Mouse (Mus musculus) heart, adult 2 months (tissue): ENCODE results near the gene Zfp827. TPM values are rescaled to one million over a fixed set of nuclear protein-coding genes. Genes with fewer than 3 reads are reported as not detected.

Experiments
- DNase-seq, 2 experiments: peaks; one replicate each; pipeline ENCODE4 v3.0.0; 2021
- H3K27ac ChIP-seq: fragments of 200-600 bp; 2 replicates; pipeline ENCODE4 v1.8.1; 2022
- H3K27me3 ChIP-seq: fragments of 200-500 bp; 2 replicates; pipeline ENCODE4 v1.6.1; 2012; ENCODE audit warnings: mild to moderate bottlenecking, low read length, inconsistent platforms, mixed read lengths; ENCODE audit not compliant: control insufficient read depth, insufficient read depth
- H3K36me3 ChIP-seq: fragments of 200-500 bp; 2 replicates; pipeline ENCODE4 v1.6.1; 2012; ENCODE audit warnings: low read length, inconsistent platforms; ENCODE audit not compliant: control insufficient read depth, insufficient read depth
- H3K4me1 ChIP-seq: fragments of 200-500 bp; 2 replicates; pipeline ENCODE4 v1.6.1; 2011; ENCODE audit warnings: low read length; ENCODE audit not compliant: control insufficient read depth, insufficient read depth
- H3K4me3 ChIP-seq: fragments of 200-600 bp; 2 replicates; pipeline ENCODE4 v1.8.1; 2022
- H3K79me2 ChIP-seq: fragments of 200-500 bp; replicated peaks from 2 replicates; pipeline ENCODE4 v1.6.1; 2012; ENCODE audit warnings: mild to moderate bottlenecking, inconsistent platforms, low read length, moderate library complexity, mixed read lengths; ENCODE audit not compliant: control insufficient read depth, insufficient read depth
- H3K9ac ChIP-seq: fragments of 200-500 bp; 2 replicates; pipeline ENCODE4 v1.6.1; 2012; ENCODE audit warnings: low read depth, mild to moderate bottlenecking, control low read depth, inconsistent platforms, low read length, mixed read lengths
- CTCF ChIP-seq: fragments of 200-600 bp; IDR thresholded peaks from 2 replicates; pipeline ENCODE4 v1.8.1; 2022; ENCODE audit warnings: antibody characterized with exemption, mild to moderate bottlenecking, moderate library complexity
- EP300 ChIP-seq: fragments of 200-500 bp; IDR thresholded peaks from 2 replicates; pipeline ENCODE4 v1.6.1; 2011; ENCODE audit warnings: low read depth, low read length, control low read depth; ENCODE audit not compliant: insufficient read depth
- POLR2A ChIP-seq: fragments of 200-500 bp; IDR thresholded peaks from 2 replicates; pipeline ENCODE4 v1.6.1; 2011; ENCODE audit warnings: mild to moderate bottlenecking, low read depth, low read length, control low read depth; ENCODE audit not compliant: insufficient read depth
- WGBS: fragments of 180-500 bp; shearing (Covaris S2); methylation state at CpG from one replicate; pipeline ENCODE4 v1.1.7; 2018; 5-methylcytosine and 5-hydroxymethylcytosine counted together
- intact Hi-C: fragments of 180-260 bp; cut with DNase I; formaldehyde crosslinking; loops from one replicate; pipeline ENCODE4 v1.15.1; 2025
- polyA plus RNA-seq: library from polyadenylated mRNA; depleted of rRNA; stranded (reverse); fragments of >200 nt; gene quantifications from 2 replicates; pipeline ENCODE4 v1.2.3, GENCODE M21; 2012
- total RNA-seq, 2 experiments: library from RNA; stranded (reverse); gene quantifications; 2 replicates each; pipeline ENCODE4 v1.2.3; 2021

Zfp827 gene
- total and polyA plus RNA-seq, 3 experiments = 10.5 to 15.8 (median 12.8) TPM

GRCm38 (mm10) chr8:79198675-79199074 is 170.4 kb downstream of the Zfp827 start:
- Histone ChIP-seq H3K27ac (no peak overlapping the region), H3K9ac (no peak overlapping the region), H3K79me2 (no peaks in the 10 kb centered on the region), H3K36me3 (no peaks in the 10 kb centered on the region), H3K4me3 (no peak overlapping the region), H3K27me3 (0 out of 2 replicates have a peak, but pooled peaks cover 1% of the 10 kb centered on the region), H3K4me1 (no peaks in the 10 kb centered on the region)
- TF ChIP-seq POLR2A = no peak
- no peak for TF ChIP-seq CTCF
- no peak for TF ChIP-seq EP300
- 81% methylated on average over 3 of the region's 3 CpGs for WGBS
- no peak for DNase-seq
- intact Hi-C loops = no loop called here

GRCm38 (mm10) chr8:79201446-79202147 is 173.4 kb downstream of the Zfp827 start:
- DNase-seq = no peak
- no peak overlapping the region for H3K4me3 ChIP-seq
- no peaks in the 10 kb centered on the region for H3K36me3 ChIP-seq
- TF ChIP-seq POLR2A (no peak), CTCF (no peak), EP300 (no peak)
- H3K27ac ChIP-seq = no peak overlapping the region
- H3K79me2 ChIP-seq = no peaks in the 10 kb centered on the region
- WGBS = 78% methylated on average over 11 of the region's 11 CpGs
- H3K9ac ChIP-seq = no peak overlapping the region
- H3K27me3 ChIP-seq = 0 out of 2 replicates have a peak, but pooled peaks cover 1% of the 10 kb centered on the region
- H3K4me1 ChIP-seq = no peaks in the 10 kb centered on the region
- intact Hi-C loops = no loop called here

- Histone ChIP-seq H3K4me1 (peaks cover 12% of the 10 kb centered on the region), H3K36me3 (peaks cover 4% of the 10 kb centered on the region; the same call in 1 of the 2 replicates), H3K79me2 (no peaks in the 10 kb centered on the region), H3K27me3 (no peaks in the 10 kb centered on the region), H3K27ac (peak overlapping the region; percentile 75), H3K9ac (no peak overlapping the region), H3K4me3 (no peak overlapping the region)
- no peak for TF ChIP-seq CTCF
- TF ChIP-seq EP300 = no peak
- intact Hi-C loops = loop anchor here (5.0 kb wide), 2 partner anchors 65 to 85 kb away; partner anchors contain the start of gene Mmaa
- 19% methylated on average over 4 of the region's 4 CpGs for WGBS
- peak in 1 of 2 experiments; percentile 66 for DNase-seq
Measured at GRCm38 (mm10) chr8:79206895-79207294, 178.7 kb downstream of the Zfp827 start.

- 71% methylated on average over 3 of the region's 3 CpGs for WGBS
- no peak overlapping the region for H3K27ac ChIP-seq
- no peak for DNase-seq
Measured at GRCm38 (mm10) chr8:79208181-79208580, 179.9 kb downstream of the Zfp827 start.

GRCm38 (mm10) chr8:79208691-79209640 is 180.7 kb downstream of the Zfp827 start:
- no peaks in the 10 kb centered on the region for H3K27me3 ChIP-seq
- intact Hi-C loops = loop anchor here (5.0 kb wide), 2 partner anchors 63 to 83 kb away; partner anchors contain the start of gene Mmaa
- whole genome bisulfite sequencing = 8% methylated on average over 15 of the region's 15 CpGs
- H3K27ac ChIP-seq = peak overlapping the region; percentile 76
- peak; percentile 39 to 52 for DNase-seq
- H3K36me3 ChIP-seq = peaks cover 4% of the 10 kb centered on the region; the same call in 1 of the 2 replicates
- H3K79me2 ChIP-seq = no peaks in the 10 kb centered on the region
- peak; percentile 51 for TF ChIP-seq POLR2A
- TF ChIP-seq CTCF = no peak
- TF ChIP-seq EP300 = 0 out of 2 replicates have a peak, but pooled peaks have one; percentile 38
- H3K4me3 ChIP-seq = peak overlapping the region; percentile 37; the same call in 1 of the 2 replicates
- H3K4me1 ChIP-seq = peaks cover 12% of the 10 kb centered on the region
- peak overlapping the region; percentile 63 for H3K9ac ChIP-seq

More at GRCm38 (mm10) chr8:79208181-79208580, 179.9 kb downstream of the Zfp827 start:
- peaks cover 12% of the 10 kb centered on the region for H3K4me1 ChIP-seq
- H3K79me2 ChIP-seq = no peaks in the 10 kb centered on the region
- TF ChIP-seq CTCF (no peak), EP300 (no peak), POLR2A (no peak)
- H3K9ac ChIP-seq = no peak overlapping the region
- H3K36me3 ChIP-seq = peaks cover 4% of the 10 kb centered on the region; the same call in 1 of the 2 replicates
- intact Hi-C loops = loop anchor here (5.0 kb wide), 2 partner anchors 64 to 84 kb away; partner anchors contain the start of gene Mmaa
- no peaks in the 10 kb centered on the region for H3K27me3 ChIP-seq
- H3K4me3 ChIP-seq = no peak overlapping the region
